Mouse (Mus musculus): Measurements from ENCODE around the gene Cyba.

The Cyba gene

GRCm38 (mm10) chr8:122421376-122422070, 11.2 kb downstream of the Cyba start, which contains the start of gene Il17c:
Gene Il17c, plus strand, starts transcription at chr8:122422020.
- DNase-seq (ENCODE audit: low spot score): no peak

GRCm38 (mm10) chr8:122419881-122420555, 12.7 kb downstream of the Cyba start:
- no peak for DNase-seq (ENCODE audit: low spot score)

- DNase-seq (ENCODE audit: low spot score): no peak
These were observed 17.2 kb downstream of the Cyba start for GRCm38 (mm10) chr8:122415554-122415953.

- DNase-seq (ENCODE audit: low spot score): no peak
These were observed 18.4 kb downstream of the Cyba start for GRCm38 (mm10) chr8:122414311-122414710.

GRCm38 (mm10) chr8:122407678-122408077, 25.1 kb downstream of the Cyba start:
- no peak for DNase-seq (ENCODE audit: low spot score)

- no peak for DNase-seq (ENCODE audit: low spot score)
These were observed 27.5 kb downstream of the Cyba start for GRCm38 (mm10) chr8:122405146-122405805.

- peak; percentile 69 for DNase-seq (ENCODE audit: low spot score)
These were observed 34.5 kb downstream of the Cyba start for GRCm38 (mm10) chr8:122398186-122398585.

- no peak for DNase-seq (ENCODE audit: low spot score)
These were observed 37.4 kb downstream of the Cyba start for GRCm38 (mm10) chr8:122395291-122395690.

- DNase-seq (ENCODE audit: low spot score): no peak
These were observed 39.0 kb downstream of the Cyba start for GRCm38 (mm10) chr8:122393717-122394116.

GRCm38 (mm10) chr8:122390758-122391157, 42.0 kb downstream of the Cyba start:
- DNase-seq (ENCODE audit: low spot score): no peak

DNA sequence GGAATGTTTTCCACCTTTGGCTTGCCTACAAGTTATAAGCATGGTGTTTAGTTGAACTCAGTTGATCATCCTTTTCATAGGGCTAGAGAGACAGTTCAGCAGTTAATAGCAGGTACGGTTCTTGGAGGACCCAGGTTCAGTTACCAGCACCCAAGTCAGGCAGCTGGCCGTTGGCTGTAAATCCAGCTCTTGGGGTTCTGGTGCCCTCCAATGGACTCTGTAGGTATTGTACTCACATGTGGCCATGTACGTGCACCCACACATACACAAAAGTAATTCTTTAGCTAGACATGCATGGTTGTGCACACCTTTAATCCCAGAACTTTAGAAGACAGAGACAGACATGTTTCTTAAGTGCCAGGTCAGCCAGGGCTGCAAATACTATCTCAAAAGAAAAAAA, 43.4 kb downstream of the Cyba start:
- no peak for DNase-seq (ENCODE audit: low spot score)

DNA sequence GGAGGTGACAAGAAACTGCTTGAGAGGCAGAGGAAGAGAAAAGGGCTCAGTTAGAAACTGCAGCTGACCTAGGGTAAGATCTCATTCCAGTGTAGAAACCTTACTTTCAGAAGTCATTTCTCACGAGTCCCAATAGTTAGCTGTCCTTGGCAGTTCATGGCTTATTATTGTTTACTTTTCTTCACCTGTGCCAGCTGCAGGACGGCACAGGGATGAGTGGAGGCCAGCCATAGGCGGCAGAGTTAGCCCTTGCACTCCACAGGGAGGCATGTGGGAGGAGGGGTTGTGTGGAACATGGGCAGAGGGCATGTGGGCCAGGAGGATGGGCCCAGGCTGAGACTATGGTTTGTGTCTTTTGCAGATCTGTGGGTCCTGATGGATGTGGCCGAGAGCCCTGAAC, 49.7 kb downstream of the Cyba start:
- no peak for DNase-seq (ENCODE audit: low spot score)

- peak; percentile 100 for DNase-seq (ENCODE audit: low spot score)
These were observed 56.1 kb downstream of the Cyba start, which contains the start of gene Zc3h18 for GRCm38 (mm10) chr8:122376365-122377231. Gene Zc3h18, plus strand, starts transcription at chr8:122376609.

DNA sequence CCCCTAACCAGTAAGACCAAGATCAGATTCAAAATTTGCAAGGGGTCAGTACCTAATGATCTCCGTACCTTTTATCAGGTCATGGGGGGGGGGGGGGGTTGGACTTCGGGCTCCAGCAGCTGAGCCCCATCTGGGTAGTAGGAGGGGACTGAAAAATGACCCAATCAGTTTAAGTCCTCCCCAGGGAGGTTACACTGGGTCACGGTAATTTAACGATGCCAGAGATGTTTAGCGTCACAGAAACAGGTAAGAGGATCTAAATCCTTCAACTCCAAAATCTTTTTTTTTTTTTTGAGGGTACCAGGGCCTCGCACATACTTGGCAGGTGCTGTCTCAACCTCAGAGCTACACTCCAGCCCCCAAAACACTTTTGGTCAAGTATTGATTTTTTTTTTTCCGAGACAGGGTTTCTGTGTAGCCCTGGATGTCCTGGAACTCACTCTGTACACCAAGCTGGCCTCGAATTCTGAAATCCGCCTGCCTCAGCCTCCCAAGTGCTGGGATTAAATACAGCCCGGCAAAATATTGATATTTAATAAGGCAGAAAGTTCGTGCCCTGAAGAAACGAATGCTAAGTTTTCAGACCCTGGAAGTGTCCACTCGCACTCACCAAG, 56.9 kb downstream of the Cyba start:
- no peak for DNase-seq (ENCODE audit: low spot score)

GRCm38 (mm10) chr8:122375320-122375719, 57.4 kb downstream of the Cyba start:
- DNase-seq (ENCODE audit: low spot score): no peak

Data from testis, postnatal 14 days (tissue).